Mouse (Mus musculus) cerebellum, postnatal 10 days (tissue): ENCODE measurements at regions not wholly inside any gene's neighbourhood (a gene's known extent, or its start where the extent isn't known, plus 50 kb on each side); places are given as distances from the start of the nearest gene placed in this dataset.

Source experiments
- DNase-seq, 2 experiments: peaks; one replicate each; pipeline ENCODE4 v3.0.0; 2021; ENCODE audit warnings: mixed read lengths in 2 of 2

- DNase-seq, result peak; percentile 55 to 69
Measured at GRCm38 (mm10) chr11:39794183-39794652, 900.8 kb downstream of the Mat2b start.

- DNase-seq, result no peak
Measured at GRCm38 (mm10) chr11:39792112-39792511, 902.9 kb downstream of the Mat2b start.
